Mouse (Mus musculus): Measurements from ENCODE around the gene Lypla2.
"Not testable (repeated sequence)": the region's sequence is repeated elsewhere in the genome, so short reads cannot be mapped to it uniquely, and the experiment has no call there.

Gene Lypla2

GRCm38 (mm10) chr4:135972556-135972906 lies at the start of gene Lypla2:
TSS of gene Lypla2 (minus strand) at chr4:135972626.
- peak; percentile 85 for DNase-seq (ENCODE audit: low spot score)

GRCm38 (mm10) chr4:136021549-136022047 lies 49.2 kb upstream of the Lypla2 start, which contains the start of gene Eloa:
TSS of gene Eloa (minus strand) at chr4:136021763.
- peak; percentile 100 for DNase-seq (ENCODE audit: low spot score)

- peak; percentile 51 for DNase-seq (ENCODE audit: low spot score)
Measured at GRCm38 (mm10) chr4:136020743-136021548, 48.5 kb upstream of the Lypla2 start.

GRCm38 (mm10) chr4:136016059-136016602 lies 43.7 kb upstream of the Lypla2 start:
- DNase-seq (ENCODE audit: low spot score): no peak

GRCm38 (mm10) chr4:136010586-136010985 lies 38.2 kb upstream of the Lypla2 start:
- no peak for DNase-seq (ENCODE audit: low spot score)

- peak; percentile 82 for DNase-seq (ENCODE audit: low spot score)
Measured at GRCm38 (mm10) chr4:136008782-136009447, 36.5 kb upstream of the Lypla2 start.

- no peak for DNase-seq (ENCODE audit: low spot score)
Measured at GRCm38 (mm10) chr4:136006821-136007220, 34.4 kb upstream of the Lypla2 start.

GRCm38 (mm10) chr4:136004921-136005320 lies 32.5 kb upstream of the Lypla2 start:
- DNase-seq (ENCODE audit: low spot score): no peak

- no peak for DNase-seq (ENCODE audit: low spot score)
Measured at GRCm38 (mm10) chr4:136004107-136004675, 31.8 kb upstream of the Lypla2 start.

GRCm38 (mm10) chr4:135995118-135995517 lies 22.7 kb upstream of the Lypla2 start:
- no peak for DNase-seq (ENCODE audit: low spot score)

GRCm38 (mm10) chr4:135993941-135994340 lies 21.5 kb upstream of the Lypla2 start:
- DNase-seq (ENCODE audit: low spot score): no peak

- DNase-seq (ENCODE audit: low spot score): no peak
Measured at GRCm38 (mm10) chr4:135987714-135988113, 15.3 kb upstream of the Lypla2 start.

- DNase-seq (ENCODE audit: low spot score): peak; percentile 93
Measured at GRCm38 (mm10) chr4:135986943-135987710, 14.7 kb upstream of the Lypla2 start, which contains the start of gene Pithd1. TSS of gene Pithd1 (minus strand) at chr4:135987264.

- no peak for DNase-seq (ENCODE audit: low spot score)
Measured at GRCm38 (mm10) chr4:135986301-135986942, 14.0 kb upstream of the Lypla2 start.

- no peak for DNase-seq (ENCODE audit: low spot score)
Measured at GRCm38 (mm10) chr4:135985769-135986168, 13.3 kb upstream of the Lypla2 start.

GRCm38 (mm10) chr4:135985193-135985592 lies 12.8 kb upstream of the Lypla2 start:
- DNase-seq (ENCODE audit: low spot score): peak; percentile 50

GRCm38 (mm10) chr4:135984556-135984955 lies 12.1 kb upstream of the Lypla2 start:
- DNase-seq (ENCODE audit: low spot score): no peak

- DNase-seq (ENCODE audit: low spot score): no peak
Measured at GRCm38 (mm10) chr4:135981524-135982063, 9.2 kb upstream of the Lypla2 start.

GRCm38 (mm10) chr4:135980223-135980622 lies 7.8 kb upstream of the Lypla2 start:
- DNase-seq (ENCODE audit: low spot score): not testable (repeated sequence)

GRCm38 (mm10) chr4:135976146-135976545 lies 3.7 kb upstream of the Lypla2 start:
- no peak for DNase-seq (ENCODE audit: low spot score)
